Mouse (Mus musculus): ENCODE measurements around the gene Pde8b.

DNA sequence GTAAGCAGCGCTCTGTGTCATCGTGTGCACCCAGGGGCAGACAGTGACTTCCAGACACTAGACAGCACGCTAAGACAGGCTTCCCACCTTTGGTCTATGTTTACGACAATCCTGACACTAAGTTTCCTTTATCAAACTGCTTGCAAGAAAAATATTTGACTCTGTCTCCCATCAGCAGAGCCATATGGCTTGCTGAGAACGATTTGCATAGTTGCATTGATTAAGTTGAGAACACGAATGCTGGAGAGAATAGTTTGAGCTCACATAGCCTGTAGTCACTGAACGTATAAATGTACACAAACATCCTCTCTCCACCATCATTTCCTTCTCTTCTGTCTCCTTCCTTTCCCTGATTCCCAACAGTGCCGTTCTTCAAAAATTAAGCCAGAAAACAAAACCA lies 49.3 kb downstream of the Pde8b start:
- TF ChIP-seq HCFC1 (IDR thresholded peaks at IDR 0.05; ENCODE audit: borderline replicate concordance, insufficient read depth, low read length) (no peak), ZC3H11A (IDR thresholded peaks at IDR 0.05; ENCODE audit: borderline replicate concordance, low read depth, low read length) (no peak), ZNF384 (IDR thresholded peaks at IDR 0.05; ENCODE audit: low read depth, low read length) (no peak), MAFK (IDR thresholded peaks at IDR 0.05; ENCODE audit: insufficient read depth, low read depth, low read length) (no peak), CHD2 (IDR thresholded peaks at IDR 0.05; ENCODE audit: low read depth, low read length) (no peak)
